In genomic region chr17:88330129-88330528, GRCm38 (mm10) we compare ENCODE assay signal across 12 mouse cellular contexts.
DNase-seq lines count a peak whose midpoint lies in the region; ATAC-seq and TF ChIP-seq lines count a peak whose summit lies in the region.
"Had no signal": no experiment of that assay in that cellular context is flagged by ENCODE, and none has a peak within 500 bp of the region (broad histone marks: within the 10 kb centered on the region; RNA-seq: fewer than 3 reads in every experiment).

No protein-coding gene starts in this region.

- no peaks in the 10 kb centered on the region for H3K9me3 ChIP-seq in forebrain, postnatal 0 days (ENCODE audit: low read length)
- H3K9me3 ChIP-seq in forebrain, embryonic 13.5 days (replicated peaks): no peaks in the 10 kb centered on the region
- no peaks in the 10 kb centered on the region for H3K9me3 ChIP-seq in midbrain, postnatal 0 days (ENCODE audit: low read length)
- H3K9me3 ChIP-seq in midbrain, embryonic 15.5 days: peaks cover 2% of the 10 kb centered on the region; the same call in 1 of the 2 replicates

- H3K36me3 ChIP-seq in forebrain, postnatal 0 days (ENCODE audit: insufficient read depth): no peaks in the 10 kb centered on the region
- no peaks in the 10 kb centered on the region for H3K36me3 ChIP-seq in forebrain, embryonic 13.5 days (ENCODE audit: poor library complexity, severe bottlenecking)
- H3K36me3 ChIP-seq in kidney, adult 2 months (ENCODE audit: control insufficient read depth, insufficient read depth, low read length): no peaks in the 10 kb centered on the region
- no peaks in the 10 kb centered on the region for H3K36me3 ChIP-seq in midbrain, postnatal 0 days (ENCODE audit: insufficient read depth, low read length)
- no peaks in the 10 kb centered on the region for H3K36me3 ChIP-seq in midbrain, embryonic 15.5 days (replicated peaks)
- H3K36me3 ChIP-seq in thymus, adult 2 months (ENCODE audit: control insufficient read depth, insufficient read depth, low read length): no peaks in the 10 kb centered on the region
- H3K36me3 ChIP-seq: midbrain, embryonic 12.5 days; neural tube, embryonic 12.5 days had no signal

- TF ChIP-seq POLR2A in kidney, adult 2 months (IDR thresholded peaks at IDR 0.05; ENCODE audit: low read depth, low read length): no peak
- TF ChIP-seq POLR2A in thymus, adult 2 months (IDR thresholded peaks at IDR 0.05; ENCODE audit: control insufficient read depth, extremely low read depth, insufficient read depth, low read length, poor library complexity): no peak

- no peaks in the 10 kb centered on the region for H3K4me1 ChIP-seq in forebrain, postnatal 0 days (ENCODE audit: insufficient read depth)
- peaks cover 22% of the 10 kb centered on the region for H3K4me1 ChIP-seq in forebrain, embryonic 13.5 days
- no peaks in the 10 kb centered on the region for H3K4me1 ChIP-seq in kidney, adult 2 months (ENCODE audit: control insufficient read depth, insufficient read depth, low read length)
- H3K4me1 ChIP-seq in midbrain, postnatal 0 days (ENCODE audit: insufficient read depth, low read length): peaks cover 9% of the 10 kb centered on the region; the same call in 1 of the 2 replicates
- H3K4me1 ChIP-seq in midbrain, embryonic 15.5 days: peaks cover 23% of the 10 kb centered on the region
- no peaks in the 10 kb centered on the region for H3K4me1 ChIP-seq in thymus, adult 2 months (replicated peaks; ENCODE audit: control insufficient read depth, insufficient read depth, low read length)

- TF ChIP-seq CTCF in forebrain, postnatal 0 days (IDR thresholded peaks at IDR 0.05; ENCODE audit: low read depth): peak; percentile 33
- TF ChIP-seq CTCF in kidney, adult 2 months (conservative IDR thresholded peaks at IDR 0.05; ENCODE audit: insufficient read depth, insufficient read length, low read depth, low read length): 0 out of 2 replicates have a peak, but pooled peaks have one; percentile 11
- peak; percentile 54 for TF ChIP-seq CTCF in midbrain, postnatal 0 days (IDR thresholded peaks at IDR 0.05)
- no peak for TF ChIP-seq CTCF in thymus, adult 2 months (IDR thresholded peaks at IDR 0.05; ENCODE audit: borderline replicate concordance, control insufficient read depth, extremely low read depth, insufficient read depth, low read length, poor library complexity)

- no peak for ATAC-seq in forebrain, postnatal 0 days
- ATAC-seq in forebrain, embryonic 13.5 days: no peak
- ATAC-seq in midbrain, postnatal 0 days (ENCODE audit: low FRiP score): no peak
- ATAC-seq in midbrain, embryonic 15.5 days (replicated peaks): no peak
- ATAC-seq: forebrain, embryonic 14.5 days had no signal

- no peak overlapping the region for H3K4me2 ChIP-seq in forebrain, postnatal 0 days (ENCODE audit: low read depth)
- H3K4me2 ChIP-seq in forebrain, embryonic 13.5 days: no peak overlapping the region
- no peak overlapping the region for H3K4me2 ChIP-seq in midbrain, postnatal 0 days (ENCODE audit: low read depth, low read length, poor library complexity, severe bottlenecking)
- H3K4me2 ChIP-seq in midbrain, embryonic 15.5 days: no peak overlapping the region
- H3K4me2 ChIP-seq: midbrain, embryonic 12.5 days; neural tube, embryonic 12.5 days had no signal

- no peak overlapping the region for H3K27ac ChIP-seq in forebrain, postnatal 0 days (ENCODE audit: low read depth, low read length)
- H3K27ac ChIP-seq in forebrain, embryonic 13.5 days: no peak overlapping the region
- H3K27ac ChIP-seq in kidney, adult 2 months (ENCODE audit: insufficient read depth, low read depth, low read length): no peak overlapping the region
- no peak overlapping the region for H3K27ac ChIP-seq in midbrain, postnatal 0 days (ENCODE audit: low read depth, low read length)
- no peak overlapping the region for H3K27ac ChIP-seq in midbrain, embryonic 15.5 days
- no peak overlapping the region for H3K27ac ChIP-seq in thymus, adult 2 months (ENCODE audit: control insufficient read depth, insufficient read depth, low read length)
- H3K27ac ChIP-seq: midbrain, embryonic 12.5 days; neural tube, embryonic 12.5 days had no signal

- H3K4me3 ChIP-seq in forebrain, postnatal 0 days (ENCODE audit: low read depth, low read length): no peak overlapping the region
- no peak overlapping the region for H3K4me3 ChIP-seq in forebrain, embryonic 13.5 days
- no peak overlapping the region for H3K4me3 ChIP-seq in kidney, adult 2 months (ENCODE audit: insufficient read depth, low read depth, low read length)
- no peak overlapping the region for H3K4me3 ChIP-seq in midbrain, postnatal 0 days (ENCODE audit: low read depth, low read length)
- H3K4me3 ChIP-seq in midbrain, embryonic 15.5 days: no peak overlapping the region
- H3K4me3 ChIP-seq in thymus, adult 2 months (ENCODE audit: control insufficient read depth, insufficient read depth, low read length): no peak overlapping the region
- H3K4me3 ChIP-seq: midbrain, embryonic 12.5 days; neural tube, embryonic 12.5 days had no signal

- WGBS in forebrain, postnatal 0 days: 86% methylated on average over 2 of the region's 2 CpGs
- WGBS in forebrain, embryonic 13.5 days: 86% methylated on average over 2 of the region's 2 CpGs
- 81% methylated on average over 2 of the region's 2 CpGs for WGBS in kidney, adult 2 months
- WGBS in midbrain, postnatal 0 days: 73% methylated on average over 2 of the region's 2 CpGs
- 87% methylated on average over 2 of the region's 2 CpGs for WGBS in midbrain, embryonic 15.5 days
- 93% methylated on average over 2 of the region's 2 CpGs for WGBS in thymus, adult 2 months

- no peaks in the 10 kb centered on the region for H3K27me3 ChIP-seq in forebrain, postnatal 0 days (ENCODE audit: insufficient read depth, low read length)
- peaks cover 10% of the 10 kb centered on the region for H3K27me3 ChIP-seq in forebrain, embryonic 13.5 days
- H3K27me3 ChIP-seq in kidney, adult 2 months (replicated peaks; ENCODE audit: control insufficient read depth, insufficient read depth, low read length): no peaks in the 10 kb centered on the region
- 0 out of 2 replicates have a peak, but pooled peaks cover 3% of the 10 kb centered on the region for H3K27me3 ChIP-seq in midbrain, postnatal 0 days (ENCODE audit: insufficient read depth, low read length)
- peaks cover 10% of the 10 kb centered on the region for H3K27me3 ChIP-seq in midbrain, embryonic 15.5 days (replicated peaks)
- no peaks in the 10 kb centered on the region for H3K27me3 ChIP-seq in thymus, adult 2 months (ENCODE audit: control insufficient read depth, insufficient read depth, low read length)

- H3K9ac ChIP-seq in forebrain, postnatal 0 days: no peak overlapping the region
- H3K9ac ChIP-seq in forebrain, embryonic 13.5 days: no peak overlapping the region
- no peak overlapping the region for H3K9ac ChIP-seq in midbrain, postnatal 0 days (replicated peaks; ENCODE audit: low read length, poor library complexity, severe bottlenecking)
- H3K9ac ChIP-seq in midbrain, embryonic 15.5 days: no peak overlapping the region
- H3K9ac ChIP-seq: midbrain, embryonic 12.5 days; neural tube, embryonic 12.5 days had no signal

- DNase-seq in forebrain, postnatal 0 days: no peak
- DNase-seq in kidney, adult 2 months: no peak
- DNase-seq in kidney, postnatal 25 days: no peak
- DNase-seq in midbrain, postnatal 0 days (ENCODE audit: low spot score): no peak
- peak; percentile 52 for DNase-seq in testis, postnatal 14 days (ENCODE audit: low spot score)
- DNase-seq in thymus, adult 2 months: no peak
- DNase-seq: thymus, postnatal 36 days had no signal
